Mouse (Mus musculus): ENCODE results near the gene Kif5a. TPM values are rescaled to one million over a fixed set of nuclear protein-coding genes. Genes with fewer than 3 reads are reported as not detected.

Gene Kif5a
- total RNA-seq, 2 experiments from 2014 or later: 1,032 to 1,108 TPM

DNA sequence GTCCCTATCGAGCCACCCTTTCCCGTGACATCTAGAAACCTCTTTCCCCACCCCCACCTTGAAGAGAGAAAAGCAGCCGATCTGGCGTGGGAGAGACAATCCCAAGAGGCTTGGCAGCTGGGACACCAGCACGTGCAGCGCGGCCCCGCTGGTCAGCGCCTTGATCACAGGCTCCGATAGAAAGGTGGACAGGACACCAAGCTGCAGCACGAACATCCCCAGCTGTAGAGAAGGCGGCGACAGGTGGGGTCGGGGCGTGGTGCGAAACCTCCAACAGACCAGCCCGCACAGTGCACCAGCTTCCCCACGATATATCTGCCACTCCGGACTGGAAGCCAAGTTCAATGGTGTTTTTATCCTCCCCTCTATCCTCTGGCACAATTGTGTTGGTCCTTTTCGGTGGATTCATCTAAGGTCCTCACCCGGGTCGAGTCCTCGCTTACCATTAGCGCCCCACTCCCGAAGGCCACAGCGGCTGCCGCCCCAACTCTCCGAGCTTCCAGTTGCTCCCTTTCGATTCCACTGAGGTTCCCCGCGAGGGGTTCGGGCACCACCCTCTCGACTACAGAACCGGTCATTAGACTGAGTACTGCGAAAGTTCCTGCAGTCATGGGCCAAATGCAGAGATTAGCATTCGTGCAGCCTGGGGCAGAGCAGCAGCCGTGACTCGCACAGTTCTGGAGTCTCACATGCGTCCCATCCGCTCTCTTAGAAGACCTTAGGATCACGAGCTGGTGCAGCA lies 84.7 kb downstream of the Kif5a start:
- peak in 1 of 2 experiments; percentile 15 for DNase-seq (ENCODE audit: low spot score in 2 of 2)

DNA sequence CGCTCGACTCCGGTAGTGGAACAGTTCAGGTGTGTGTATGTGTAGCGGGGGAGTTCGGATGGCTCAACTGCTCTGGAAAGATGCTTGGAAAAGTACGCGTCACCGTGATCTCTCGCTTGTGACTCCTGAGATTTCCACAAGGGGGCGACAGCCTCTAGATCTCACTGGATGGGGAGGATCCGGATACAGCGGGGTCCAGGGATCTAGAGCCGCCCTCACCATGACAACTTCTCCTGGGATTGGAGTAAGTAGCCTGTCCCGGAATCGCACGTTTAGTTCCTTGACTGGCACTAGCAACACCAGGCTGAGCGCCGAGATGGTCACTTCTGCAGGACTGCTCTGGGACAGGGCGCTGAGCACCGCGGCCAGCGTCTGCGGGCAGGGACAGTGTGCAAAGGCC lies 85.4 kb downstream of the Kif5a start:
- DNase-seq (ENCODE audit: low spot score in 2 of 2): peak; percentile 82 to 87

DNA sequence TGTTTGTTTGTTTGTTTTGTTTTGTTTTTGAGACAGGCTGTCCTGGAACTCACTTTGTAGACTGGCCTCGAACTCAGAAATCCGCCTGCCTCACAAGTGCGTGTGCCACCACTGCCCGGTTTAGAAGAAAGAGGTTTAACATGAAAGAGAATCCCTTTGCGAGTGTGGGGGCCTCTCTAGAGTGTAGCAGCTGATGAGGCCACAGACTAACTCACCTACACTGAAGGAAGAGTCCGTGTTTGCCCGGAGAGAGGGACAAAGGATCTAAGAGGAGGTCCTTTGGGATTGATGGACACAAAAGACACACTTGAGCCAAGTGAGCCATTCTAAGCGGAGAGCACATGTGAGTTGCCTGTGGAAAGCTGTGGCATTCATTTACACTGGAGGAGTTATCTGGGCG lies 85.9 kb downstream of the Kif5a start:
- no peak for DNase-seq (ENCODE audit: low spot score in 2 of 2)

- no peak for DNase-seq (ENCODE audit: low spot score in 2 of 2)
Observed at GRCm38 (mm10) chr10:127176756-127177155, 86.4 kb downstream of the Kif5a start.

DNA sequence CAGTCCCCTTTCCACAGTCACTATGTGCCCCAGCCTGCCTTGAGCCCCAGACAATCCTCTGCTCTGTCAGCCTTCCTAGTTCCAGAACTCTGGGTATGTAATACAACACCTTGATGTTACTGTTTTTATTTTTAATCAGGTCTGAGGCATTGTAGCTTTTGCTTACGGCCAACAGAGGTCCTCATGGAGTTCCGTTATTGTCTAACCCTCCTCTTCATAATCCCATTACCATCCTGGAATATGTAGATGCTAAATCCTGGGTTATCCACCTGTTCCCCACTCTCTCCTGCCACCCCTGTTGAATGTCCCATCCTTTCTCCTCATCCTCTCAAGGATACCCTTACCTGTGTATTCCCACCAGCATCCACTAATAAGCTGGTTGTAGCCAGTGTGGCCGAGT lies 86.9 kb downstream of the Kif5a start:
- peak in 1 of 2 experiments; percentile 1 for DNase-seq (ENCODE audit: low spot score in 2 of 2)

Other genes starting within 250 kb of the Kif5a start
- gene Tsfm, start 232.5 kb downstream of the Kif5a start, total RNA-seq (2021): 10 to 100 TPM; 26.6 to 30.1 TPM
- 1 to 10 TPM; 9.4 to 10.0 TPM for gene Mettl1, start 221.9 kb downstream of the Kif5a start, total RNA-seq (2021)
- gene Eef1akmt3, start 221.8 kb downstream of the Kif5a start, total RNA-seq (2021): under 1 TPM; 0.16 to 0.19 TPM
- under 1 TPM; 0.30 to 0.45 TPM for gene Cyp27b1, start 215.1 kb downstream of the Kif5a start, total RNA-seq (2021)
- gene March9, start 203.2 kb downstream of the Kif5a start, total RNA-seq (2021): 10 to 100 TPM; 20.0 to 23.1 TPM
- gene Cdk4, start 199.8 kb downstream of the Kif5a start, total RNA-seq (2021): 10 to 100 TPM; 67.9 to 71.8 TPM
- 10 to 100 TPM; 69.3 to 69.4 TPM for gene Tspan31, start 193.1 kb downstream of the Kif5a start, total RNA-seq (2021)
- 100 to 1,000 TPM; 594 to 629 TPM for gene Agap2, start 188.1 kb downstream of the Kif5a start, total RNA-seq (2021)
- gene Os9, start 142.2 kb downstream of the Kif5a start, total RNA-seq (2021): 100 to 1,000 TPM; 116 to 118 TPM
- 100 to 1,000 TPM; 119 to 130 TPM for gene B4galnt1, start 98.1 kb downstream of the Kif5a start, total RNA-seq (2021)
- 1 to 10 TPM; 4.3 to 4.6 TPM for gene Slc26a10, start 82.7 kb downstream of the Kif5a start, total RNA-seq (2021)
- gene Arhgef25, start 73.3 kb downstream of the Kif5a start, total RNA-seq (2021): 100 to 1,000 TPM; 163 to 215 TPM
- gene Dtx3, start 67.6 kb downstream of the Kif5a start, total RNA-seq (2021): 100 to 1,000 TPM; 198 to 222 TPM
- gene Pip4k2c, start 51.8 kb downstream of the Kif5a start, total RNA-seq (2021): 100 to 1,000 TPM; 116 to 121 TPM
- 100 to 1,000 TPM; 260 TPM for gene Dctn2, start 3.0 kb upstream of the Kif5a start, total RNA-seq (2021)
- 10 to 100 TPM; 43.5 to 46.3 TPM for gene Mbd6, start 25.7 kb upstream of the Kif5a start, total RNA-seq (2021)
- 10 to 100 TPM; 53.3 to 57.9 TPM for gene Mars, start 48.4 kb upstream of the Kif5a start, total RNA-seq (2021)
- 1 to 10 TPM; 1.1 TPM for gene Arhgap9, start 58.6 kb upstream of the Kif5a start, total RNA-seq (2021)
- 1 to 10 TPM; 3.0 to 4.4 TPM for gene Gli1, start 78.6 kb upstream of the Kif5a start, total RNA-seq (2021)
- gene Inhbe, start 91.1 kb upstream of the Kif5a start, total RNA-seq (2021): under 1 TPM; 0.07 to 0.14 TPM
- gene Inhbc, start 107.1 kb upstream of the Kif5a start, total RNA-seq (2021): not detected
- 100 to 1,000 TPM; 317 to 326 TPM for gene R3hdm2, start 117.0 kb upstream of the Kif5a start, total RNA-seq (2021)
- 1 to 10 TPM; 3.9 to 4.8 TPM for gene Stac3, start 238.3 kb upstream of the Kif5a start, total RNA-seq (2021)

Measured in left cerebral cortex, adult 18-20 months (tissue).